Mouse (Mus musculus): ENCODE measurements around the gene Crtc1. TPM values are rescaled to one million over a fixed set of nuclear protein-coding genes. Genes with fewer than 3 reads are reported as not detected.

The Crtc1 gene
- polyA plus RNA-seq, 1 experiment from 2014 or later, result 13.6 TPM

GRCm38 (mm10) chr8:70421349-70422104, 17.9 kb downstream of the Crtc1 start:
- no peak for DNase-seq (ENCODE audit: low spot score)
- H3K4me2 ChIP-seq (replicated peaks; ENCODE audit: low read depth, low read length), result no peak overlapping the region
- ATAC-seq (ENCODE audit: low FRiP score), result no peak
- H3K27ac ChIP-seq (ENCODE audit: low read depth, low read length), result no peak overlapping the region
- H3K9me3 ChIP-seq (ENCODE audit: control insufficient read depth, low read length), result no peaks in the 10 kb centered on the region
- H3K9ac ChIP-seq (ENCODE audit: low read depth, low read length), result no peak overlapping the region
- H3K4me1 ChIP-seq (replicated peaks; ENCODE audit: control insufficient read depth, insufficient read depth, low read length), result peaks cover 3% of the 10 kb centered on the region; the same call in 1 of the 2 replicates
- no peaks in the 10 kb centered on the region for H3K27me3 ChIP-seq (ENCODE audit: control insufficient read depth, insufficient read depth, low read length)
- no peaks in the 10 kb centered on the region for H3K36me3 ChIP-seq (ENCODE audit: control insufficient read depth, insufficient read depth, low read length)
- no peak overlapping the region for H3K4me3 ChIP-seq (ENCODE audit: low read depth, low read length)
- whole genome bisulfite sequencing, result 83% methylated on average over 18 of the region's 18 CpGs

GRCm38 (mm10) chr8:70419879-70420643, 19.3 kb downstream of the Crtc1 start:
- 80% methylated on average over 11 of the region's 11 CpGs for WGBS
- H3K27ac ChIP-seq (ENCODE audit: low read depth, low read length), result no peak overlapping the region

GRCm38 (mm10) chr8:70418954-70419353, 20.4 kb downstream of the Crtc1 start:
- Histone ChIP-seq H3K27ac (ENCODE audit: low read depth, low read length) (no peak overlapping the region), H3K4me2 (replicated peaks; ENCODE audit: low read depth, low read length) (no peak overlapping the region), H3K4me1 (replicated peaks; ENCODE audit: control insufficient read depth, insufficient read depth, low read length) (peaks cover 8% of the 10 kb centered on the region; the same call in 1 of the 2 replicates), H3K9ac (ENCODE audit: low read depth, low read length) (no peak overlapping the region), H3K9me3 (ENCODE audit: control insufficient read depth, low read length) (no peaks in the 10 kb centered on the region), H3K4me3 (ENCODE audit: low read depth, low read length) (no peak overlapping the region), H3K27me3 (ENCODE audit: control insufficient read depth, insufficient read depth, low read length) (no peaks in the 10 kb centered on the region), H3K36me3 (ENCODE audit: control insufficient read depth, insufficient read depth, low read length) (no peaks in the 10 kb centered on the region)
- WGBS, result 83% methylated on average over 14 of the region's 14 CpGs
- DNase-seq (ENCODE audit: low spot score) (no peak), ATAC-seq (ENCODE audit: low FRiP score) (no peak)

More at GRCm38 (mm10) chr8:70419879-70420643, 19.3 kb downstream of the Crtc1 start:
- Histone ChIP-seq H3K27me3 (ENCODE audit: control insufficient read depth, insufficient read depth, low read length) (no peaks in the 10 kb centered on the region), H3K4me1 (replicated peaks; ENCODE audit: control insufficient read depth, insufficient read depth, low read length) (peaks cover 8% of the 10 kb centered on the region; the same call in 1 of the 2 replicates), H3K4me2 (replicated peaks; ENCODE audit: low read depth, low read length) (no peak overlapping the region), H3K9ac (ENCODE audit: low read depth, low read length) (no peak overlapping the region), H3K9me3 (ENCODE audit: control insufficient read depth, low read length) (no peaks in the 10 kb centered on the region), H3K36me3 (ENCODE audit: control insufficient read depth, insufficient read depth, low read length) (no peaks in the 10 kb centered on the region), H3K4me3 (ENCODE audit: low read depth, low read length) (no peak overlapping the region)
- peak; percentile 36; the same call in 1 of the 2 replicates for ATAC-seq (ENCODE audit: low FRiP score)
- no peak for DNase-seq (ENCODE audit: low spot score)

- no peaks in the 10 kb centered on the region for H3K27me3 ChIP-seq (ENCODE audit: control insufficient read depth, insufficient read depth, low read length)
- ATAC-seq (ENCODE audit: low FRiP score), result no peak
- 0 out of 2 replicates have a peak overlapping the region, but pooled peaks have one; percentile 16 for H3K9ac ChIP-seq (ENCODE audit: low read depth, low read length)
- H3K36me3 ChIP-seq (ENCODE audit: control insufficient read depth, insufficient read depth, low read length), result no peaks in the 10 kb centered on the region
- H3K4me3 ChIP-seq (ENCODE audit: low read depth, low read length), result no peak overlapping the region
- H3K27ac ChIP-seq (ENCODE audit: low read depth, low read length), result no peak overlapping the region
- peaks cover 8% of the 10 kb centered on the region; the same call in 1 of the 2 replicates for H3K4me1 ChIP-seq (replicated peaks; ENCODE audit: control insufficient read depth, insufficient read depth, low read length)
- 48% methylated on average over 10 of the region's 10 CpGs for WGBS
- H3K4me2 ChIP-seq (replicated peaks; ENCODE audit: low read depth, low read length), result no peak overlapping the region
- no peaks in the 10 kb centered on the region for H3K9me3 ChIP-seq (ENCODE audit: control insufficient read depth, low read length)
- no peak for DNase-seq (ENCODE audit: low spot score)
Observed at GRCm38 (mm10) chr8:70417914-70418313, 21.5 kb downstream of the Crtc1 start.

GRCm38 (mm10) chr8:70416941-70417340, 22.4 kb downstream of the Crtc1 start:
- Histone ChIP-seq H3K4me3 (ENCODE audit: low read depth, low read length) (no peak overlapping the region), H3K36me3 (ENCODE audit: control insufficient read depth, insufficient read depth, low read length) (no peaks in the 10 kb centered on the region), H3K9ac (ENCODE audit: low read depth, low read length) (no peak overlapping the region), H3K27me3 (ENCODE audit: control insufficient read depth, insufficient read depth, low read length) (no peaks in the 10 kb centered on the region), H3K9me3 (ENCODE audit: control insufficient read depth, low read length) (no peaks in the 10 kb centered on the region), H3K27ac (ENCODE audit: low read depth, low read length) (no peak overlapping the region), H3K4me1 (replicated peaks; ENCODE audit: control insufficient read depth, insufficient read depth, low read length) (peaks cover 8% of the 10 kb centered on the region; the same call in 1 of the 2 replicates), H3K4me2 (replicated peaks; ENCODE audit: low read depth, low read length) (no peak overlapping the region)
- WGBS, result 38% methylated on average over 6 of the region's 6 CpGs
- no peak for DNase-seq (ENCODE audit: low spot score)
- ATAC-seq (ENCODE audit: low FRiP score), result no peak

- DNase-seq (ENCODE audit: low spot score), result peak; percentile 49
Observed at GRCm38 (mm10) chr8:70415540-70416451, 23.6 kb downstream of the Crtc1 start.

GRCm38 (mm10) chr8:70414310-70414946, 25.0 kb downstream of the Crtc1 start:
- no peaks in the 10 kb centered on the region for H3K36me3 ChIP-seq (ENCODE audit: control insufficient read depth, insufficient read depth, low read length)
- H3K4me1 ChIP-seq (replicated peaks; ENCODE audit: control insufficient read depth, insufficient read depth, low read length), result peaks cover 8% of the 10 kb centered on the region; the same call in 1 of the 2 replicates
- DNase-seq (ENCODE audit: low spot score) (no peak), ATAC-seq (ENCODE audit: low FRiP score) (no peak)
- H3K4me2 ChIP-seq (replicated peaks; ENCODE audit: low read depth, low read length), result no peak overlapping the region
- H3K9ac ChIP-seq (ENCODE audit: low read depth, low read length), result no peak overlapping the region
- H3K27ac ChIP-seq (ENCODE audit: low read depth, low read length), result no peak overlapping the region
- 89% methylated on average over 6 of the region's 6 CpGs for WGBS
- no peak overlapping the region for H3K4me3 ChIP-seq (ENCODE audit: low read depth, low read length)
- no peaks in the 10 kb centered on the region for H3K9me3 ChIP-seq (ENCODE audit: control insufficient read depth, low read length)
- H3K27me3 ChIP-seq (ENCODE audit: control insufficient read depth, insufficient read depth, low read length), result no peaks in the 10 kb centered on the region

More at GRCm38 (mm10) chr8:70415540-70416451, 23.6 kb downstream of the Crtc1 start:
- WGBS, result 69% methylated on average over 8 of the region's 8 CpGs
- no peak overlapping the region for H3K4me3 ChIP-seq (ENCODE audit: low read depth, low read length)
- H3K27me3 ChIP-seq (ENCODE audit: control insufficient read depth, insufficient read depth, low read length), result no peaks in the 10 kb centered on the region
- H3K4me1 ChIP-seq (replicated peaks; ENCODE audit: control insufficient read depth, insufficient read depth, low read length), result peaks cover 8% of the 10 kb centered on the region; the same call in 1 of the 2 replicates
- no peak overlapping the region for H3K9ac ChIP-seq (ENCODE audit: low read depth, low read length)
- peak; percentile 71 for ATAC-seq (ENCODE audit: low FRiP score)
- H3K36me3 ChIP-seq (ENCODE audit: control insufficient read depth, insufficient read depth, low read length), result no peaks in the 10 kb centered on the region
- H3K27ac ChIP-seq (ENCODE audit: low read depth, low read length), result no peak overlapping the region
- no peaks in the 10 kb centered on the region for H3K9me3 ChIP-seq (ENCODE audit: control insufficient read depth, low read length)
- no peak overlapping the region for H3K4me2 ChIP-seq (replicated peaks; ENCODE audit: low read depth, low read length)

- Histone ChIP-seq H3K27me3 (ENCODE audit: control insufficient read depth, insufficient read depth, low read length) (no peaks in the 10 kb centered on the region), H3K4me1 (replicated peaks; ENCODE audit: control insufficient read depth, insufficient read depth, low read length) (peaks cover 7% of the 10 kb centered on the region; the same call in 1 of the 2 replicates), H3K9ac (ENCODE audit: low read depth, low read length) (0 out of 2 replicates have a peak overlapping the region, but pooled peaks have one; percentile 15), H3K4me3 (ENCODE audit: low read depth, low read length) (no peak overlapping the region), H3K4me2 (replicated peaks; ENCODE audit: low read depth, low read length) (no peak overlapping the region), H3K9me3 (ENCODE audit: control insufficient read depth, low read length) (no peaks in the 10 kb centered on the region), H3K36me3 (ENCODE audit: control insufficient read depth, insufficient read depth, low read length) (no peaks in the 10 kb centered on the region), H3K27ac (ENCODE audit: low read depth, low read length) (peak overlapping the region; percentile 10; the same call in 1 of the 2 replicates)
- no peak for ATAC-seq (ENCODE audit: low FRiP score)
- WGBS, result 93% methylated on average over 5 of the region's 5 CpGs
- DNase-seq (ENCODE audit: low spot score), result no peak
Observed at GRCm38 (mm10) chr8:70410281-70410680, 29.1 kb downstream of the Crtc1 start.
